Mouse (Mus musculus) brain, adult 2 months (tissue): ENCODE results near the gene Poc1a.

Source experiments
- DNase-seq: peaks from one replicate; pipeline ENCODE4 v3.0.0; 2011; ENCODE audit warnings: low read depth, low spot score

Poc1a gene

DNA sequence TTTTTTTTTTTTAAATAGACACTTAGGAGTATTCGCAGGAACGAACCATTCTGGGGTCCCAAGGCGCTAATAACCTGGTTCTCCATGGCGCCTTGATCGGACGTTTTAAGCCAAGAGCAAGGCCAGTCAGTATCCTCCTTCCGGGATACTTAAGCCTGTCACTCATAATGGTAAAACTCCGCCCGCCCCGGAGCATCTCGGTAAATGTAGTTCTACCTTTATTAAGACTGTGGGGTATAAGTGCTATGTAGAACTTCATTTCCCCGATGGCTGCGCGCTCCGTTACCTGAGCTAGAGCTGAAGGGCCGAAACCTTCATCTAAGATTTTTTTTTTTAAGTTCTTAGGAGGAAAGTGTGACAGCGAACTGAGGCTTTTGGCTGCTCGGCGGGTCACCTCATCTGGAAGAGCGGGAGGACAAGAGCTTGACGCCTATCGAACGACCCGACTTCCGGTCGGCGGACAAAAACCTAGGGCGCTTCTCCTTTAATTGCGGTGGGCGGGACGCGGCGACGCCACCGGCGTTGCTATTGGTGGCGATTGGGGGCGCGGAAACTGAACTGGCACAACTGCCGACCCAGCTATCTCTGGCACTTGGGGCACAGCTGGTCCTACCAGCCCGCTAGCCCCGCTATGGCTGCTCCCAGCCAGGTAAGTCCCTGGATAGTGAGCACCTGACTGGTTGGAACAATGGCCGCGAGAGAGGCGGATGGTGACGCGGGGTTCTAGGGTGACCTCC, at the start of gene Poc1a:
TSS of gene Poc1a (plus strand) at position 254 of the 737 bp plus-strand sequence.
- peak; percentile 98 for DNase-seq

DNA sequence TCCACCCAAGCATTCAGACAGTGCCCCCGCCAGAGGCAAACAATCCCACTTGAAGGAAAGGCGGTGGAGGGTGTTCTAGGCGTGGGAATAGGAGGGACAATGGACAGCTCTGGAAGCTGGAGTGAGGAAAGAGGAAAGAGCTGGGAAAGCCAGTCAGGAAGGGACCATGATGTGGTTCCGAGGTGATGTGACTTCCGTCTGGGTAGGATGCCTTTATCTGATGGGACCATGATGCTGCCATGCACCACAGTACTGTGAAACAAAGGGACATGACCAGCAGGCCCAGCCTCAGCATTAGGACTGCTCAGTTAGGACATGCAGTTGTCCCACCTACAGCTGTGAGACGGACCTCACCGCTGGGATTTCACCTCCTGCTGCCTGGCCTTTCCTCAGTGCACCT, 49.6 kb upstream of the Poc1a start:
- DNase-seq: no peak

DNA sequence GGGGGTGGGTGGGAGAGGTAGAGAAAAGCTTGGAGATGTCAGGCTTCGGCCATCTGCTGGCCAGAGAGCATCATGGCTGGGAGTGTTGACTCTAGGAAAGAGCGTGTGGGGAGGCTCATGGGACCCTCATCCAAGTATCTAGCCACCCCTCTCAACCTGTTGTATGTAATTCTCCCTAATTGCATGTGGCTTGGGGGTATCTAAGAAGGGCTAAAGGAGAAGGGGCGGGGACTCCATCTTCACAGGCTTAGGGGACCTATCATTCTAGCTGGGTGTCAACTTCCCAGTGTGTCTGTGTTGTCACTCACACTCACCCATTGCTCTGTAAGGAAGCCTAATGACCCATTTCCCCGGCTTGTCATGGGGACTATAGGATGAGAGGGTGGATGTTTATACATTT, 49.0 kb upstream of the Poc1a start:
- no peak for DNase-seq

GRCm38 (mm10) chr9:106232956-106233355, 47.9 kb upstream of the Poc1a start:
- no peak for DNase-seq

DNA sequence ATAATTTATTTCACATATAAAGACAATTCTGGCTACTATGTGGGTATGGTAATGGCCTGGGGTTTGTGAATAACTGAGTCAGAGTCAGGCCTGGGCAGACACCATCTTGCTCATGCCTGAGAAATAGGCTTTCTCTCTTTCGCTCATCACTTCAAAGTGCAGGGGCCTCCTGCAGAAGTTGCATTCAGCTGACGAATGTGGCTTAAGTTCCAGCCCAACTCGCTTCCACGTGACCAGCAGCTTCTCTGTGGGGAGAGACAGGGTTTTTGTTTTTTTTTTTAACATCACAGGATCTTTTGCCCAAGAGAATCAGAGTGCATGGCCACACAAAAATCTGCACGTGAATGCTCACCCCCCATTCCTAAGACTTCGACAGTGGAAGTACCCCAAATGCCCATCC, 46.9 kb upstream of the Poc1a start:
- DNase-seq: no peak

GRCm38 (mm10) chr9:106235194-106235830, 45.5 kb upstream of the Poc1a start:
- DNase-seq: peak; percentile 70

DNA sequence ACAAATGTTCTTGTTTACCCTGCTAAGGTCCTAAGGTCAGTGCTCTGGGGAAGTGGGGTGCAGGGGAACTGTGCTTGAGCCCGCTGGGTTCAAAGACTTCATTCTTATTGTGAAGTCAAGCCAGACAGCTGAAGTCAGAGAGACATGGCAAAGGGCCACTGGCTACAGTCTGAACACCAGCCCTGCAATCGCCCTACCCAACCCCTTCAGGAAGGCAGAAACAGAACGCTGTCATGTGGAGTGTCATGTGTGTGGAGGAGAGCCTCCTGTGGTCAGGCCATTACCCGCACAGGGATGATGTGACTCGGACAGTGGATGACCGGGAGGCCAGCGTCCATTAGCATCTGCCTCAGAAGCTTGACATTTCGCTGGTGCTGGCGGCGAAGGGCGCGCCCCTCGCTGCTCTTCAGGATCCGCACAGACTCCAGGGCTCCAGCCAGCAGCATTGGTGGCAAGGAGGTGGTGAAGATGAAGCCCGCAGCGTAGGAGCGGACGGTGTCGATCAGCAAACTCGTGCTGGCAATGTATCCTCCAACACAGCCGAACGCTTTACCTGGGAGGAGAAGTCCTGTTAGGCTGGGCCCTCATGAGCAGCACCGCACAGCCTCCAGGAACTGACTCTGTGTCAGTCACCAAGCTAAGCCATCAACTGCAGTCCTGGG, 44.6 kb upstream of the Poc1a start:
- DNase-seq: no peak

DNA sequence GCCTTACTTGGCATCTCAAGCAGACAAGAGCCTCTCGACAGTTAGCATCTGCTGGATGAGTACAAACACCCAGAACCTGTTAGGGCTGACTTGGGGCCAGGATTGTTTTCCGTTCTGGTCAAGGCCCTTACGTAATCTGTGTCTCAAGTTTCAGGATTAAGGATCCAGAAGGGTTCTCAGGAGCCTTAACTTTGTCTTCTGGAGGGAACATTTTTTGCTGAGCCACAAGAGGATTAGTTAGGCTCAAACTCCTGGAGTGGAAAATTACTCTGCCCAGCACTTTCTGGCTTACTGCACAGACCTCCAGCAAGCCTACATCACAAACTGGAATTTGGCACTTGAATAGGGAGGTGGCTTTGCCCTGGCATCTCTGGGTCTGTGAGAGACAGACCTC, 44.0 kb upstream of the Poc1a start:
- no peak for DNase-seq

GRCm38 (mm10) chr9:106237401-106237800, 43.5 kb upstream of the Poc1a start:
- DNase-seq: no peak

DNA sequence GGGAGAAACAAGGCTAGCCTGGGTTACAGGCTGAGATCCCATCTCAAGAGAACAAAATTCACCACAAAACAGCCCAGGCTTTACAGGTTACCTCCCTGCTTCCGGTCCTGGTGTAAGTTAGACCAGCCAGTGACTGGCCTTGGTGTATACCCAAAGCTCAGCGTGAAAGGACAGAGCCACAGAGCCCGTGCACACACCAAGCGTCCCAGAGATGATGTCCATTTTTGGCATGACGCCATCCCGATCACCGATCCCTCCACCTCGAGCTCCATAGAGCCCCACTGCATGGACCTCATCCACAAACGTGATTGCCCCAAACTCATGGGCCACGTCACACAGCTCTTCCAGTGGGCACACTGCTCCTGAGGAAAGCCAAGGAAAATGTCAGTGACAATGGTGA, 43.0 kb upstream of the Poc1a start:
- DNase-seq: no peak

GRCm38 (mm10) chr9:106241541-106242164, 39.2 kb upstream of the Poc1a start:
- DNase-seq: no peak

- peak; percentile 95 for DNase-seq
Observed at GRCm38 (mm10) chr9:106242813-106243488, 37.9 kb upstream of the Poc1a start.

DNA sequence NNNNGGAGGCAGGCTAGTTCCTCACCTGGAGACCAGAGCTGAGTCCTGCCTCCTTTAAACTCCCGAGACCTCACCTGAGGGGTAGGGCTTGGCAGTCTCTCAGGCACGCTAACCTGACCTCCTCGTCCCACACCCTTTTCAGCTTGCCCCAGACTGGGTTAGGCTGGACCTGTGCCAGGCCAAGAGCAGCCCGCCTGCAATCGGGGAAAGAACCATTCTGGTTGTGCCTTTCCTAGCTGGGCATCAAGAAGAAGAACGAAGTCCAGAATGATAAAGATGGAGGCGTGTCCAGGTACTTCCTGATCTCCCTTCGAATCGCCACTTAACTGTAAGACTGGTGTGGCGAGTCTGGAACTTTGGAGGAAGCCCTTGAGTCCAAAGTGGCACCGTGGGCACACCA, 31.3 kb upstream of the Poc1a start:
- DNase-seq: no peak

- DNase-seq: no peak
Observed at GRCm38 (mm10) chr9:106250245-106250644, 30.6 kb upstream of the Poc1a start.

GRCm38 (mm10) chr9:106251066-106251465, 29.8 kb upstream of the Poc1a start:
- no peak for DNase-seq

- DNase-seq: no peak
Observed at GRCm38 (mm10) chr9:106254001-106254400, 26.9 kb upstream of the Poc1a start.

DNA sequence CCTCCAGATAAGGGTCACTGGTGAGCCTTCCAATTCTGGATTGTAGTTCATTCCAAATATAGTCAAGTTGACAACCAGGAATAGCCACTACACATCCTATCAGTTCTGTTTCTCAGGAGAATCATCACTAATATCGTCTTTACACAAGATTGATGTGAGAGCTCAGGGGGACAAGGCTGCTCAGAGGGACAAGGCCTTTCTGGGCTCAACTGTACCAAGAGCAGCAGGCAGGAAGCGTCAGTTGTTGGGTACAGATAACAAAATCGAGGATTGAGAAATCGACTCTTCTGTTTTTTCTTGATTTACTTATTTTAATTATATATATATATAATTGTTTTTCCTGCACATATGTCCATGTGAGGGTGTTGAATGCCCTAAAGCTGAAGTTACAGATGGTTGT, 22.4 kb upstream of the Poc1a start:
- DNase-seq: no peak

DNA sequence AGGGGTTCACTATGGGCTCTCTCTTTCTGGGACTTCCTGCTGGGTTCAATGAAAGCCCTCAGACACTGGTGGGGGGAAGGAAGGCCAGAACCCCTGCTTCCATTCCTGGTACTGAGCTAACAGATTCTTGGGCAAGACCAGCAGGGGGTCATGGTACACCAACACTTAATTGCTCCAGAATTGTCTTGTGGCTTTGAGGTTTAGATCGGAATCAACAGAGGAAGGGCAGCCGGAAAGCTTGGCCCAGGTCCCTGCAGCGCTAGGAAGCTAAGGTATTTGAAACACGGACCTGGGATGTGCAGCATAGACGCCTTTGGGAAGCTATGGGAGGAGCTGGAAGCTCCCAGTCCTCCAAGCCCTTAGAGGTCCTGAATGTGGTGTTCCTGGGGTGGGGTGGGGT, 21.9 kb upstream of the Poc1a start:
- DNase-seq: no peak

GRCm38 (mm10) chr9:106261058-106261457, 19.8 kb upstream of the Poc1a start:
- DNase-seq: no peak

DNA sequence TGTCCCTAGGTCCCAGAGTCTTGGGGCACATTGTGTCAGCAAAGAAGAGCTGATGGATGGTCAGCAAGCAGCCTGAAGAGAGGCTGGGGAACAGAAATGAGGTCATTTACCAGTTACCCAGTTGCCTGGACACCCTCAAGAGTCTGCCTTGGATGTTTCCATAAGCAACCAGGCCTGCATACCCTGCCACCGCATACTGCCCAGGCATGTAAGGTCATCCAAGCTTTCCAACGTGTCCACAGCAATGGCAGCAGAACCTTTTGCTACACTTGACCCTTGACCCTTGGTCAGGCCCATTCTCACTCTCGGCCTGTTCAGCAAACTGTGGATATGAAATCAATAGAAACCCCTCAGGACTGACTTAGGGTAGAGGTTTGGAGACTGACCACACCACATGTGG, 19.4 kb upstream of the Poc1a start:
- no peak for DNase-seq

DNA sequence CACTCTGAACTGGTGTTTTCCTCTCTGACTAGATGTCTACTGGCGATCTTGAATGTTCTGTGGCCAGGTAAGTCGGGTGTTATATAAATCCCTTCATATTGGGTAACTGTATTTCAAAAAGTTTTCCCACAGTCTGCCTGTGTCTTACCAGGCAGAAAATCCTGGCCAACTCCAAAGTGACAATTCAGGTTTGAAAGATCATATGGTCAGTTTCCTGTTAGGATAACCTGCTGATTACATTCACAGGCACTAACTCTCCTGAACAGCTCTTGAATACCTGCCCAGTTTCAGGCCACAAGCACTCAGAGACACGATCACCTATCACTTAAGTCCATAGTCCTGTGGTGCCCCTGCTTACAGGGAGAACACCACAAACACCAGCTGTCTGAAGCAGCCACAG, 18.8 kb upstream of the Poc1a start:
- DNase-seq: no peak

DNA sequence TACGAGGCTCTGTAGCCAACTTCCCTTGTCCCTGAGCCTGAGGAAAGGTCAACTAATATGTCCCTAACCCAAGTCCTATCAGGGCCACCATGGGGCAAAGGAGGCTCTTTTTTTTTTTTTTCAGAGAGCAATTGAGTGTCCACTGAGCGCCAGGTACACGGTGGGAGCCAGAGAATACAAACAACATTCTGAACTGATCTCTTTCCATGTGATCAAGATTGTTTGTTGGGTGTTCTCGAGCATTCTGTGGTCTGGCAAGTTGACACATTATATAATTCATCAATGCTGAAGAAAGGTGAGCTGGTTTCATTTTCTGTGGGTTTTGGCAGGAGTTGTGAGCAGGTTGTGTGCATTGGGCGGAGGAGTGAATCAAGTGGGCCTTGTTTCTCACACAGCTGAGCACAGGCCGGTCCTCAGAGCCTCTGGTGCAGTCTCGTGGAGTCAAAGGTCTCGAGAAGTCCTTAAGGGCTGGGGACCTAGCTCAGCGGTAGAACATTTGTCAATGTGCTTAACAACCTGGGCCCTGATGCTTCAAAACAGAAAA, 17.4 kb upstream of the Poc1a start:
- DNase-seq: no peak
